Mouse (Mus musculus) heart, postnatal 14 days (tissue): ENCODE data around the gene Mcm3ap. TPM values are rescaled to one million over a fixed set of nuclear protein-coding genes. Genes with fewer than 3 reads are reported as not detected.

Experiments
- total RNA-seq, 2 experiments: library from RNA; stranded (reverse); gene quantifications; 2 replicates each; pipeline ENCODE4 v1.2.3; 2021

The Mcm3ap gene
- total RNA-seq, 2 experiments from 2014 or later = 30.7 to 31.2 TPM

Other genes starting within 250 kb of the Mcm3ap start
- 10 to 100 TPM; 13.4 to 13.8 TPM for gene Prmt2, start 231.1 kb upstream of the Mcm3ap start, total RNA-seq
- 1 to 10 TPM in 1 of 2 experiments, under 1 TPM in 1; 1.00 to 1.8 TPM for gene S100b, start 215.1 kb upstream of the Mcm3ap start, total RNA-seq
- 10 to 100 TPM; 16.2 to 16.3 TPM for gene Dip2a, start 123.6 kb upstream of the Mcm3ap start, total RNA-seq
- gene AC141477.1, start 28.5 kb upstream of the Mcm3ap start, total RNA-seq = not detected
- 10 to 100 TPM; 39.5 to 48.6 TPM for gene Pcnt, start 26.1 kb upstream of the Mcm3ap start, total RNA-seq
- under 1 TPM; 0.15 to 0.57 TPM for gene 2610028H24Rik, start 19.8 kb upstream of the Mcm3ap start, total RNA-seq
- 1 to 10 TPM; 3.1 to 3.6 TPM for gene Ybey, start 187 bp downstream of the Mcm3ap start, total RNA-seq
- gene Lss, start 62.7 kb downstream of the Mcm3ap start, total RNA-seq = 1 to 10 TPM; 5.7 to 6.3 TPM
- not detected for gene Spatc1l, start 93.3 kb downstream of the Mcm3ap start, total RNA-seq
- under 1 TPM in 1 of 2 experiments, not detected in 1; 0.12 TPM for gene Ftcd, start 106.7 kb downstream of the Mcm3ap start, total RNA-seq
- 100 to 1,000 TPM; 169 to 173 TPM for gene Col6a2, start 154.7 kb downstream of the Mcm3ap start, total RNA-seq